Mouse (Mus musculus): Measurements from ENCODE around the gene Rara. TPM values are rescaled to one million over a fixed set of nuclear protein-coding genes. Genes with fewer than 3 reads are reported as not detected.
"Not testable (repeated sequence)": the region's sequence is repeated elsewhere in the genome, so short reads cannot be mapped to it uniquely, and the experiment has no call there.

Rara gene
- polyA plus RNA-seq, 1 experiment = 63.5 TPM

GRCm38 (mm10) chr11:98919009-98919408, 8.6 kb upstream of the Rara start:
- no peak overlapping the region for H3K27ac ChIP-seq (ENCODE audit: control insufficient read depth, insufficient read depth, low read length)
- no peaks in the 10 kb centered on the region for H3K27me3 ChIP-seq (ENCODE audit: control insufficient read depth, insufficient read depth, low read length)
- no peak overlapping the region for H3K4me3 ChIP-seq (ENCODE audit: control insufficient read depth, insufficient read depth, low read length)
- peaks cover 14% of the 10 kb centered on the region for H3K4me1 ChIP-seq (replicated peaks; ENCODE audit: control insufficient read depth, insufficient read depth, low read length)
- peaks cover 32% of the 10 kb centered on the region for H3K36me3 ChIP-seq (ENCODE audit: control insufficient read depth, insufficient read depth, low read length)
- WGBS = 93% methylated on average over 11 of the region's 11 CpGs
- no peak for DNase-seq
- TF ChIP-seq CTCF (IDR thresholded peaks at IDR 0.05; ENCODE audit: borderline replicate concordance, control insufficient read depth, extremely low read depth, insufficient read depth, low read length, poor library complexity) (no peak), POLR2A (IDR thresholded peaks at IDR 0.05; ENCODE audit: control insufficient read depth, extremely low read depth, insufficient read depth, low read length, poor library complexity) (no peak)

- 84% methylated on average over 15 of the region's 15 CpGs for WGBS
- DNase-seq; H3K27me3 ChIP-seq (ENCODE audit: control insufficient read depth, insufficient read depth, low read length); H3K27ac ChIP-seq (ENCODE audit: control insufficient read depth, insufficient read depth, low read length); H3K4me3 ChIP-seq (ENCODE audit: control insufficient read depth, insufficient read depth, low read length): not testable (repeated sequence)
- peaks cover 18% of the 10 kb centered on the region for H3K36me3 ChIP-seq (ENCODE audit: control insufficient read depth, insufficient read depth, low read length)
- peaks cover 31% of the 10 kb centered on the region for H3K4me1 ChIP-seq (replicated peaks; ENCODE audit: control insufficient read depth, insufficient read depth, low read length)
Measured at GRCm38 (mm10) chr11:98921813-98922212, 5.8 kb upstream of the Rara start.

GRCm38 (mm10) chr11:98922307-98922706, 5.3 kb upstream of the Rara start:
- not testable (repeated sequence) for H3K4me3 ChIP-seq (ENCODE audit: control insufficient read depth, insufficient read depth, low read length); H3K27me3 ChIP-seq (ENCODE audit: control insufficient read depth, insufficient read depth, low read length); H3K27ac ChIP-seq (ENCODE audit: control insufficient read depth, insufficient read depth, low read length)
- WGBS = 62% methylated on average over 10 of the region's 10 CpGs
- peak; percentile 70 for DNase-seq
- H3K4me1 ChIP-seq (replicated peaks; ENCODE audit: control insufficient read depth, insufficient read depth, low read length) = peaks cover 29% of the 10 kb centered on the region
- TF ChIP-seq CTCF (IDR thresholded peaks at IDR 0.05; ENCODE audit: borderline replicate concordance, control insufficient read depth, extremely low read depth, insufficient read depth, low read length, poor library complexity) = peak; percentile 70; the same call in 1 of the 2 replicates
- peaks cover 13% of the 10 kb centered on the region; the same call in 1 of the 2 replicates for H3K36me3 ChIP-seq (ENCODE audit: control insufficient read depth, insufficient read depth, low read length)

- H3K27ac ChIP-seq (ENCODE audit: control insufficient read depth, insufficient read depth, low read length); DNase-seq: not testable (repeated sequence)
Measured at GRCm38 (mm10) chr11:98922851-98923711, 4.5 kb upstream of the Rara start.

GRCm38 (mm10) chr11:98924633-98925175, 2.9 kb upstream of the Rara start:
- H3K27me3 ChIP-seq (ENCODE audit: control insufficient read depth, insufficient read depth, low read length) = no peaks in the 10 kb centered on the region
- H3K36me3 ChIP-seq (ENCODE audit: control insufficient read depth, insufficient read depth, low read length) = peaks cover 8% of the 10 kb centered on the region; the same call in 1 of the 2 replicates
- H3K27ac ChIP-seq (ENCODE audit: control insufficient read depth, insufficient read depth, low read length) = no peak overlapping the region
- DNase-seq = no peak
- TF ChIP-seq CTCF (IDR thresholded peaks at IDR 0.05; ENCODE audit: borderline replicate concordance, control insufficient read depth, extremely low read depth, insufficient read depth, low read length, poor library complexity) (peak; percentile 14; the same call in 1 of the 2 replicates), POLR2A (IDR thresholded peaks at IDR 0.05; ENCODE audit: control insufficient read depth, extremely low read depth, insufficient read depth, low read length, poor library complexity) (no peak)
- 55% methylated on average over 5 of the region's 5 CpGs for WGBS
- no peak overlapping the region for H3K4me3 ChIP-seq (ENCODE audit: control insufficient read depth, insufficient read depth, low read length)
- peaks cover 34% of the 10 kb centered on the region for H3K4me1 ChIP-seq (replicated peaks; ENCODE audit: control insufficient read depth, insufficient read depth, low read length)

More at GRCm38 (mm10) chr11:98922851-98923711, 4.5 kb upstream of the Rara start:
- not testable (repeated sequence) for H3K4me3 ChIP-seq (ENCODE audit: control insufficient read depth, insufficient read depth, low read length); H3K27me3 ChIP-seq (ENCODE audit: control insufficient read depth, insufficient read depth, low read length)
- Histone ChIP-seq H3K4me1 (replicated peaks; ENCODE audit: control insufficient read depth, insufficient read depth, low read length) (peaks cover 30% of the 10 kb centered on the region), H3K36me3 (ENCODE audit: control insufficient read depth, insufficient read depth, low read length) (peaks cover 10% of the 10 kb centered on the region; the same call in 1 of the 2 replicates)
- 84% methylated on average over 16 of the region's 16 CpGs for WGBS

- Histone ChIP-seq H3K4me3 (ENCODE audit: control insufficient read depth, insufficient read depth, low read length) (no peak overlapping the region), H3K4me1 (replicated peaks; ENCODE audit: control insufficient read depth, insufficient read depth, low read length) (peaks cover 34% of the 10 kb centered on the region), H3K36me3 (ENCODE audit: control insufficient read depth, insufficient read depth, low read length) (peaks cover 8% of the 10 kb centered on the region; the same call in 1 of the 2 replicates), H3K27ac (ENCODE audit: control insufficient read depth, insufficient read depth, low read length) (no peak overlapping the region), H3K27me3 (ENCODE audit: control insufficient read depth, insufficient read depth, low read length) (no peaks in the 10 kb centered on the region)
- DNase-seq = no peak
- TF ChIP-seq POLR2A (IDR thresholded peaks at IDR 0.05; ENCODE audit: control insufficient read depth, extremely low read depth, insufficient read depth, low read length, poor library complexity) = no peak
- TF ChIP-seq CTCF (IDR thresholded peaks at IDR 0.05; ENCODE audit: borderline replicate concordance, control insufficient read depth, extremely low read depth, insufficient read depth, low read length, poor library complexity) = no peak
- 30% methylated on average over 10 of the region's 10 CpGs for WGBS
Measured at GRCm38 (mm10) chr11:98925265-98925721, 2.3 kb upstream of the Rara start.
